Mouse (Mus musculus) thymus, postnatal 14 days (tissue): ENCODE data around the gene Tmc8.

Experiments
- DNase-seq: peaks from one replicate; pipeline ENCODE4 v3.0.0; 2021

Gene Tmc8

DNA sequence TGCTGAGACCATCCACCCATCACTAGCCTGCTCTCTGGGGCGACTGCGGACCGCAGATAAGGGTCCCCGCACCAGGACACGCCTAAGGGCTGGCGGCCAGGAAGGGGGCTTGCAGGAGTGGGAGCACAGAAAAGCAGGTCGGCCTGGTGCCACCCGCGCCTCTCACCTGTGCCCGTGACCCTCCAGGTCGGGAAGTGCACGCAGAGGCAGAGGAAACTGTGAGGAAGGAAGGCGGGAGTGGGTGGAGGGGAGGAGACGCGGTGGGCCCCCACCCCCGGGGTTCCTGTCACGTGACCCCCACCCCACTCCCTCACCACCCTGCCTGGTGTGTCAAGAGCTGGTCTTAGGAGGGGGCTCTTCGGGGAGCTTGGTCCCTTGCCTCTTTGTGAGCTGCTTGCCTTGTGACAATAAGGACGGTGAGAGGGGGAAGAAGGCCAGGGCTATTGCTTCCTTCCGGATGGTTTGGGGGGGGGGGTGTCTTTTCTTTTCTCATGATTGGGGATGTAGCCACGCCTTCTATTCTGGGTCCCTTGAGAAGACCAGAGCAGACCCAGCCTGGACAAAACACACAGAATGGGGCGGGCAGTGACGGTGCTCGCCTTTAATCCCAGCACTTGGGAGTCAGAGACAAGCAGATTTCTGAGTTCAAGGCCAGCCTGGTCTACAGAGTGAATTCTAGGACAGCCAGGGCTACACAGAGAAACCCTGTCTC lies at the start of gene Tmc8, which contains the start of gene Tmc6:
TSS of gene Tmc8 (plus strand) at position 84 of the 712 bp plus-strand sequence.
TSS of gene Tmc6 (minus strand) at position 206 of the 712 bp plus-strand sequence.
- DNase-seq: peak; percentile 96

DNA sequence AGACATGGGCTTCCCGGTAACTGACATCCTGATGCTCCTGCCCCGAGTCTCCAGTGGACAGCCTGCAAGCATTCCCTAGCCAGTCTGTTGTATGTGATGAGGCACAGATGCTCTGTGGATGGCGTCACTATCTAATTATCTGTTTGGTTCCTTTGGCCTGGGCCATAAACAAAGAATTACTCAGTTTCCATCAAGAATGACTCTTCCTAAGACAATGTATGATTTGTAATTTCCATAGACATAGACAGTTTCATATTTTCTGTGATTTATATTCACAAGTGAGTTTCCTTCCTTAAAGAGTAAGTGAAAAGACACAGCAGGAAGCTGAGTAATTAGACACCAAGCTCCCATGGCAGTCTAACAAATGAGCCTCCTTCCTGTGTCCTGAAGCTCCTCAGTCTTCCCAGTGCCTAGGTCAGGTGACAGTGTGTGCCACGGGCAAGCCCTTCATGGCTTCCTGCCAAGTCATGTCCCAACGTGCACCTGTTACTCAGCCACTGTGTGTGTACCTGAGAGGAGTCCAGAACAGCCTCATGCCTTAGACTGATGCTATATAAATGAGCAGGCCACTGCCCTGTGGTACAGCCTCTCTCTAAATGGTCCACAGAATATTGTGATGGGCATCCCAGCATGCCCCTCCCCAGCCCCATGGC lies 45.7 kb upstream of the Tmc8 start:
- DNase-seq: no peak

DNA sequence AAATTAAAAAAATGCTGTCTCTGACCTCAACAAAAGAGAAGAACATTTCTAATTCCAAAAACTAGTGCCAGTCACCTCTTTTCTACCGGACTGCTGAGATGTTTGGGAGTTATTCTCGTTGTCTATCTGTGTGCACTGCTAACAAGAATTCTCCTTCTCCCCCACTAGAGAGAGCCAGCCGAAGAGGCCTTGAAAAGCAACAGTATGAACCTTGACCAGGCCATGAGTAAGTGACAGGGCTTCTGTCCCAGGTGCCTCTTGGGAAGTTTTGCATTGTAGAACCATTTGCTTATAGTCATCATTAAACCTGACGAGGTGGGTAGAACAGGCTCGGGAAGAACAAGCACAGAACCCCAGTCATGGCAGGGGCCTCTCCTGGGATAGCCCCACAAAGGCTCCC lies 43.8 kb upstream of the Tmc8 start:
- DNase-seq: no peak

DNA sequence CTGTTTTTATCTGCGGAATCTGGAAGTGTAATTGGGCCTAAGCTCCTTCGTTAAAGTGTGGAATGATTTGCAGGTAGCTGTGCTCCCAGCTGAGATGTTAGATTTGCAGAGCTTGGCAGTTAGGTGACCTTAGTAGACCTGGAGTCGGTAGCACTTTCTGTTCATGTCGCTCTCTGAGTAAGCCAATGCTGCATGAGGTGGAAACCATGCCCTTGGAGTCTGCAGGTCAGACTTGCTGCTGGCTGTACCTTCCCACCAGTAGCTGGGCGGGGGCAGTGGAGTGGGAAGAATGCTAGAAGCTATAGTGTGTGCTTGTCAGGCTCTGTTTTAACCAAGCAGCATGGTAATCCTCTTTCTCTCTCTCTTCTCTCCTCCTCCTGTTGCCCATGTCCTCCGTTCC lies 40.7 kb upstream of the Tmc8 start:
- no peak for DNase-seq

DNA sequence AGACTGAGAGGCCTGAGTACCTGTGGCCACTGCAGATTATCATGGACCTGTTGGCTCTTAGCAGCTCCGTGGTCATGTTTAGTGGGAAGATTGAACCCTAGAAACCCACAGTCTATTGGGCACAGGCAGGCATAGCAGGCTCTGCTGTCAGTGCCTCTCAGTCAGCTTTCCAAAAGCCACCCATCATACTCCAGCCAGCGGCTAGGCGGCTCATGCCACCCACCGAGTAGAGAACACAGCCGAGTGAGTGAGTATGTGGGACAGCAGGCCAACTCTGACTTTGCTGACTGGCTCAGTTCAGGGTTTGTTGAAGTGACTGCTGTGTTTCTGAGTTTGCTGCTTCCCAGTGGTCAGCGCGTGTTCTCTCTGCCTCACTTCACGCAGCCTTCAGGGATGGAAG lies 39.6 kb upstream of the Tmc8 start:
- no peak for DNase-seq

DNA sequence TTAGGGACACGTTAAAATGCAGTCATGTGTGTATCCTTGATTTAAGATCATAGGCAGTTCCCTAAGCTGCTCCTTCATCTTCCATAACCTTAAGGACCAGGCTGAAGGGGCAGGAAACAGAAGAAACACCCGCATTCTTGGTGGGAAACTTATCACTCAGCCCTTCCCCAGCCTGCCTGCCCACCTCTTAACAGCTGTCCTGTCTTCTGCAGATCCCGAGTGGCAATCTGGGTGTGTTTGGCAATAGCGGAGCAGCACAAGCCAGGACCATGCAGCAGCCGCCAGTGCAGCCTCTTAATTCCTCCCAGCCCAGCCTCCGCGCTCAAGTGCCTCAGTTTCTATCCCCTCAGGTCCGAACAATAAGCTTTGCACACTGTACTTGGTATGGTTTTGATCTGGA lies 39.2 kb upstream of the Tmc8 start:
- DNase-seq: no peak

DNA sequence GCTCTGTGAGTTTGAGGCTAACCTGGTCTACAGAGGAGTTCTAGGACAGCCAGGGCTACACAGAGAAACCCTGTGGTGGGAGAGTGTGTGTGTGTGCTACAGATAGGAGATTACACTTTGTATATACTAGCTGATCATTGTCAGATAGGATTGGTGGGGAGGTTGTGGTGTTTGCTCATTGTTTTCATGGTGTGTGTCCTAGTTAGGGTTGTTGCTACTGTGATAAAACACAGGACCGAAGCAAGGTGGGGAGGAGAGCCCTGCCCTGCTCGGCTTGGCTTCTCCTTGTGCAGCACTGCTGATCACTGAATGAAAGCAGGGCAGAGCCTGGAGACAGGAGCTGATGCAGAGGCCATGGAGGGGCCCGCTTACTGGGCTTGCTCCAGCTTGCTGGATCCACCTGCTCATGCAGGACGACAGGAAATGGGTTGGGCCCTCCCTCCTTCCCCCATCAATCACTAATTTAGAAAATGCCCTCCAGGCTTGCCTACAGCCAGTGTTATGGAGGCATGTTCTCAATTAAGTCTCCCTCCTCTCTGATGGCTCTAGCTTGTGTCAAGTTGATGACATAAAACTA lies 38.3 kb upstream of the Tmc8 start:
- no peak for DNase-seq

DNA sequence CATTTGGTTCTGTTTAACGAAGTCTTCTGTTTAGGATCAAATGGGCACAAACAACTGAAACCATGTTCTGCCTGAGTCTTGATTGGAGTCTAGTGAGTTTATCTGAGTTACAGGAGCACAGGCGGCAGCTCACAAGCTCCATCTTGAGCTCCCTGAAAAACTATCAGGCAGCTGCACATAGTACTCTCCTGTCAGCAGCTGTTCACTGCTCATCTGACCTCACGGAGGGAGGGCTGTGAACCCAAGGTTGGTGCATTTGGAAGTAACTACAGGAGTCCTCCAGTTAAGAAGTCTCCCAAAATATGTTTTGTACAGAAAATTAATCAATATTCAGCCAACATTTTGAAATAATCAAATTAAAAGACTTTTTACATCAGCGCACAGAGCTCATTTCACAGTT lies 33.2 kb upstream of the Tmc8 start:
- no peak for DNase-seq

DNA sequence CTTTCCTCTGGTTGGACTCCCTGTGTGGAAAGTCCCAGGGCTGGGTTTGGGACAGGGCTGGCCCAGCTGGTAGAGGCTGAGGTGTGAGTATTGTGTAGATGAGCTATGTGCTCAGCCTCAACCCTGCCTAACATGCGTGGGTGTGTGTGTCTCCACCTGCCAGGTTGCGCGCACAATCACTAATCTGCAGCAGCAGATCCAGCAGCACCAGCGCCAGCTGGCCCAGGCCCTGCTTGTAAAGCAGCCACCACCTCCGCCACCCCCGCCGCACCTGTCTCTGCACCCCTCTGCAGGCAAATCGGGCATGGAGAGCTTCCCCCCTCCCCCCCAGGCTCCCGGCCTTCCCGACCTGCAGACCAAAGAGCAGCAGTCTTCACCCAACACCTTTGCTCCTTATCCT lies 32.5 kb upstream of the Tmc8 start:
- DNase-seq: no peak

DNA sequence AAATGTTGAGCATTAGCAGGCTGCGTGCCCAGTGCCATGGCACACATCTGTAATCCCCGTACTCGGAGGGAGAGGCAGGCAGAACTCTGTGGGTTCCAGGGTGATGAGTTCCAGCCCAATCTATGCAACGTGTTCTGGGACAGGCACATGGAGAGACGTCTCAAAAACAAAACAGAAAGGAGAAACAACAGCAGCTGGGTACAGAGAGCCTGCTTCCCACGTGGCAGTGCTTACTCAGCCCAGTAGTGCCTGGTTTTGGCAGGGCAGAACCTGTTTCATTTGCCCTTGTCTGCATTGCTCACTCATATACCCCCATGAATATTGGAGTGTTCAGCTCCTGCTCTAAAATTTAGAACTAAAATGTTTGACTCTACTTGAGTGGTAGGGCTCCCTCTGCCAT lies 30.3 kb upstream of the Tmc8 start:
- no peak for DNase-seq

DNA sequence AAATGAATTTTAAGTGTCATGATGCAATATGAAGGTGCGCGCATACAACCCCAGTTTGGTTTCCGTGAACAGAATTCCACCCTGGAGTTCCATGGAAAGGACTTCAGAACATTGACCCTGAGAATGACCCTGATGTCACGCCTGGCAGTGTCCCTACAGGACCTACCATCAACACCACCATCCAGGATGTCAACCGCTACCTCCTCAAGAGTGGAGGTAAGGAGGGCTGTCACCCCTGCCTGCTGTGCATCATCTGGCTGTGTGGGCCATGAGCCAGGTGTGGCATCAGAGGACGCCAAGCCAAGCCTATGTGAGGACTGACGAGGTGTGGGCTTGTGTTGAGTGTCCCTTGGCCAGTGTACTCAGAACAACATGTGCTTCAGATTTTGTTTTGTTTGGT lies 26.0 kb upstream of the Tmc8 start:
- no peak for DNase-seq

DNA sequence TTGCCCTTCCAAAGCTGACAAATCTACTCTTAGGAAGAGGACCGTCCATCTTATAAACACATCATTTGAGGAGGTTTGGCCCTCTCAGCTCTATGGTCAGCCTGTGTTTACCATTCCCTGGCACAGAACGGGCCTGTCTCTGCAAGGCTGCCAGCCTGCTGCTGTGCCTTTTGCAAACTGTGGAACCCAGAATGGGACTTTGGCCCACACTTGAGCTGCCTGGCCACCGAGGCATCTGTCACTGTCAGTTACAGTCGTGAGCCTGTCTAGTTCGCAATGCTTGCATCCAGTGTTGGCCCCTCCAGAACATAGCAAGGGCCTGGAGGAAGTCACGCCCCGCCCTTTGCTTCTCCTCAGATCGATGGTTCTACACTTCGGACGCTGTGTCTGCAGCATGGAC lies 22.6 kb upstream of the Tmc8 start:
- DNase-seq: no peak

DNA sequence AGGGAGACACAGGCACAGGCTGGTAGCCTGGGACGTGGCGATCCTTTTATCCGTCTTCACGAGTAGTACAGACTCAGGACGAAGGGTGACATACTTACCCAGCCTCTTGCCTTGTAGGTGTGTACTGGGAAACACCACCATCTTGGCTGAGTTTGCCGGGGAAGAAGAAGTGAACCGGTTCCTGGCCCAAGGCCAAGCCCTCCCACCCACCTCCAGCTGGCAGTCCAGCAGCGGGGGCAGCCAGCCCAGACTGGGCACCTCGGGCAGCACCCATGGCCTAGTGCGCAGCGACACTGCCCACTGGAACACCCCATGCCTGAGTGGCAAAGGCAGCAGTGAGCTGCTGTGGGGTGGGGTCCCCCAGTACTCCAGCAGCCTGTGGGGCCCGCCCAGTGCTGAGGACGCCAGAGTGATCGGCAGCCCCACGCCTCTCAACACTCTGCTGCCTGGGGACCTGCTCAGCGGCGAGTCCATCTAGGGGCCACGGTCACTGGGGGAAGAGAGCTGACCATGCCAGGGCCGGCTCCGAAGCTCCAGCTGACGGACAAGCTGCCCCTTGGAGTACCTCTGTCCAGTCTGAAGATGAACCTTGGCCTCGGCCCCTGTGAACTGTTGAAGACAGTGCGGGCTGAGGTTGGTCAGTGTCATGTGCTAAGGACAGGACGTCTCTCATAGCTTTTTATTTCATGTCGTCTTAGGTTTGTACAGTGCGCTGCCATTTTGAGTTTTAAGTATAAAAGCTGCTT lies 21.3 kb upstream of the Tmc8 start:
- DNase-seq: no peak

DNA sequence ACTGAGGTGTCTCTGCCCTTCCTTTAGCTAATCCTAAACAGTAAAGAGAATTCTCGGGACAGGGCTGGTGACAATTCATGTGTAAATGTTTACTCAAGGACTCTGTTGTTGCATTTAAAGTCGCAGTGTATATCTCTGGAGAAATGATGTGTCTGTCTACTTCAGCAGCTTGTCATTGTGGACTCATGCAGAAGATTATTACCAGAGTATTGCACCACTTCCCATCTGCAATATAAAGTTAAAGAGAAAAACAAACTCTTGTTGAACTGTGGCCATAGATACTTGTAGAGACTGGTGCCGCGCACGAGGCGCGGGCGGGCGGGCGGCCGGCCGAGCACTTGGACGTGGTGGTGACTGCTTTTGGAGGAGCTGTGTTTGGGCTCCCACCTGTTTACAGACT lies 20.1 kb upstream of the Tmc8 start:
- no peak for DNase-seq

DNA sequence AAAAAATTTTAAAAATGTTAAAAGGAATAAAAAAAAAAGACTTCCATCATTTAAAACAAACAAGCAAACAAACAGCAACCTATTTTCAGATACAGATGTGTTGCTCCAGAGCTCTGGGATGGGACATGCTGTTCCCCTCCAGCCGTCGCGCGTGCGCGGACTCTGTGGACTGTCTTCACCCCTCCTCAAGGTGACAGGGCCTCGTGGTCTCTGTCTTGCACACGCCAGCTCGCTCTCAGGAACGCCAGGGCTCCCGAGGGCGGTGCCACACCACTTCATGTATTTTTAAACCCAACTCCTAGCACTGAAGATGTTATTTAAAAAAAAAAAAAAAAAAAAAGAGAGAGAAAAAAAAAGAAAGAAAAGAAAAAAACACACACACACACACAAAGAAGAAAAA lies 19.6 kb upstream of the Tmc8 start:
- no peak for DNase-seq

DNA sequence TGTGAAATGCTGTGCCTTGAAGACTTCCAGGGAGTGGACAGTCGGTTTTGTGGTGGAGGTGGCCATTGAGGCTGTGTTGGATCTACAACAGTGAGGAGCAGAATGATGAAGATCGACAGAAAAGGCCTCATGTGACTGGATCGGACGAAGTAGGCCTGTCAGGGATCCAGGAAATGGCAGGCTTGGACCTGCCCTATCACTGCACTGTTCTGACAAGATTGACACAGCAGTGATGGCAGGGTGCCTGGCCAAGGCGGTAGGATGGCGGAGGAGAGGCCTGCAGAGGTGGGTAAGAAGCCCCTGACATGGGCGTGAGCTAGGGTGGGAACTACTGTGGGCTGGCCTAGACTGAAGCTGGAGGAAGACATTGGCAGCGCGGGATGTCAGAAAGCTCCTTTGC lies 17.6 kb upstream of the Tmc8 start:
- no peak for DNase-seq

DNA sequence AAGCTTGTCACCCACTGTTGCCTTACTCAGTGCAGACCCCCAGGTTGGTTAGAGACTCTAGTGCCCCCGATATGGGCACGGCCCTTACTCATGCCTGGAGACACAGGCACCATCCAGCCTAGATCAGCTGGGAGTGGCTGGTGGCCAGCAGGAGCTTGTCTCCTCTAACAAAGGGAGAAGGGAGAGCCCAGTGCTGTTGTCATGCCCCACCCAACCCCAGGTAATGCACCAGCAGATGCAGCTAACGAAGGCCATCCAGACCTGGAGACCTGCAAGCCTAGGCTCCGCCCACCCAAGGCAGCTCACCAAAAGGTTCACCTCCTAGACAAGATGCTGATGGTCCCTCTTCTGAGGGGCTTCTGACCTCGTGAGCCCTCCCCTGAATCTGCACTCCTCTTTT lies 16.5 kb upstream of the Tmc8 start:
- no peak for DNase-seq

DNA sequence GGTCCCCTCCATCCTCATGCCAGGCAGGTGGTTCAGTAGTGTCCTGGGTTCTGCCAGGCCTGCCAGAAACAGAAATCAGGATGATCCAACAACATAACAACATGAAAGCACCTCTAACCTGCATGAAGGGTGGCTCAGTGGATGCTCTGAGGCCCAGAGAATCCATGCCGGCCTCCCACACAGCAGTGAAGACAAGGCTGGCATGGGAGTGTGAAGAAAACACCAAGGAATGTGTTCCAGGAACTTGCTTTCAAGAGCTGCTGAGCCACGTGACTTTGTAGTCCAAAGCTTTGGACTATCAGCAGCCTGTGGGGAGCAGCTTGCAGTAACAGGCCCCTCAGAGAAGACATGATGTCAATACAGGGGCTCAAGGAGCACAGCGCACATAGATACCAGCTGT lies 15.6 kb upstream of the Tmc8 start:
- DNase-seq: no peak

DNA sequence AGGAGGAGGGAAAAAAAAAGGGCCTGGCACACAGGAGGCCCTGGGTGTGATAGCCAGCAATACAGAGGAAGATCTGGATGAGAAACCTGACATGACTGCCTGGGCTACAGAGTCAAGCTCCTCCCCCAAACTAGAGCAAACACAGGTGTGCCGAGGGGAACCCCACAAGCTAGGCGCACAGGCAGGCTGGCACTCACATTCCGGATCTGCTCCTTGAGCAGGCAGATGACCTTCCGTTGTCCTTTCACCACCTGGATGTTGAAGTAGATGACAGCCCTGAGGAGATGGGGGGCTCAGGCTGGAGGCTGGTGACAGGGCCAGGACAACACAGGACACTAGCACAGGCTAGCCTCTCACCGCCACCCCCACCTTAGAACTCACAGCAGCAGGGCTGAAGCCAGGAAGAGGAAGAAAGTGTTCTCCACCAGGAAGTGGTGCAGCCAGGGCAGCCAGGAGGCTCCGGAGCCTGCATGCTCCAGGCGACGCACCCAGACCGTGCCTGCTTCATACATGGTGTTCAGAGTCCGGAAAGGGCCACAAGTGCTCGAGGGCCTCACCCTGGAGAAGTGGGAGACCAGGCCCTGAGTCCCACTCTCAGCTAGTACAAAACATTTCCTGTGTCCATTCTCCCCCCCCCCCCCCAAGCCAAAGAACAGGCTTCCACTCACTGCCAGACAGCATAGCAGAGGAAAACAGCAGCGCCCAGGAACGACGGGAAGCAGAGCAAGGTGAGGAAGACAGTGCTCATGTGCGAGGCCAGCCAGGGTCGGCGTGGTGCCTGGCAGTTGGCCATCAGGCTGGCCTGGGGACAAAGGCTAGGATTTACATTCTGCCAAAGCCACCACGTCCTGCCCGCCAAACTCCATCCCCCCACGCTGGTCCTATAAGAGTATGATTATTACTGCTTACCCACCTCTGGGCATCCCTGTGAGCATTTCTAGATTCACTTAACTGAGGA lies 12.9 kb upstream of the Tmc8 start:
- DNase-seq: no peak

DNA sequence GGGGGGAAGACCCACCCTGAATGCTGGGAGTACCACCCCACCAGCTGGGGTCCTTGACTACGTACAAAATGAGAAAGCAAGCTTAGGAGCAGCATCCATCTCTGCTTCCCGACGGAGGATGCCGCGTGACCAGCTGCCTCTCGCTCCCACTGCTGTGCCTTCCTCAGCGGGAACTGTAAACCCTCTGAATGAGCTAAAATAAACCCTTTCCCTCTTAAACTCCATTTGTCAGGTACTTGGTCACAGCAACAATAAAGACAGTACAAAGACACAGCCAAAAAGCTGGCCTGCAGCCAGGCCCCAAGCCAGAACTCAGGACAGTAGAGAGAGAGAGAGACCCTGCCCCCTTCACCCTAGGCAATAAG lies 12.2 kb upstream of the Tmc8 start:
- no peak for DNase-seq

DNA sequence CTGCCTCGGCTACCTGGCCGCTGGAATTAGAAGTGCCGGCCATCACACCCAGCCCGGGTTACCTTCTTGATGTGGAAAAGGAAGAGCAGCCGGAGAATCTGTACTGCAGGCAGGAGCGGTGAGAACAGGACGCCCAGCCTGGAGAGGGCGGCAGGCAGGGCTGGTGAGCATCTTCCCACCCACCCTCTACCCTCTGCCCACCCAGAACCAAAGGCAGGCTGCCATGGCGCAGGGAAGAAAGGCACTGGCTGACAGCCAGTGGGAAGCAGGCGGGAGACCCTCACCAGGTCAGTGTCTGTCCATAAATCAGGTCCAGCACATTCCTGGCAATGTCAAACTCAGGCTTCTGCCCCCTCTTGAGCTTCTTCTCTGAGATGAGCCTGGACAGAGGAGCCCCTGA lies 11.5 kb upstream of the Tmc8 start:
- DNase-seq: no peak

DNA sequence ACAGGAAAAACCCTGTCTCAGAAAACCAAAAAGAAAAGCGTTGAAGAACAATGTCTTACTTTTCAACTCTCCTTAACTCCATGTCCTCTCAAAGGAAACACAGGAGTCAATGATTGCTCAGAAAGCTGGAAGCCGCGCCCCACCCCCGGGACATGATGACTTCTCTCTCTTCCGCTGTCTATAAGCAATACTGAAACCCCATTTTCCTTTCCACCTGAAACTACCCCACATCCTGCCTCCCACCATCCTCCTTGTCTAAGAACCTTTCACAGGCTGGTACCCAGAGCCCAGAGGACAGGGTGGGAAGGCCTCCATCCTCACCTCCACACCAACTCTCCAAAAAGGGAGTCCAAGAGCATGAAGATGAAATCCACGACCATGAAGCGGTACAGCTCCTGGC lies 9.5 kb upstream of the Tmc8 start:
- DNase-seq: no peak

DNA sequence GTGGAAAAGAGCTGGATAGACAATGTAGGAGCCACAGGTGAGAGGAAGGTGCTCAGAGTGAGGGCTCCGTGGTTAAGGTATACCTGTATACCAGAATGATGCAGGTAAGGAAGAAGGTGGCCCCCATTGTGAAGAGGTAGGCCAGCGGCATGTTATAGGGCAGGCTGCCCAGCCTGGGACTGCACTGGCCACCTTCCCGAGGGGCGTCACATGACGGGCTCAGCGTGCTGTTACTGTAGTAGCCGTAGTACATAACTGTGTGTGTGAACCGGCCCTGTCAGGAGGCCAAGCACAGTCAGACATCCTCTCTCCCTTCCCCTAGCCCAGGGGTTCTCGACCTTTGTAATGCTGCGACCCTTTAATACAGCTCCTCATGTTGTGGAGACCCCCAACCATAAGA lies 7.0 kb upstream of the Tmc8 start:
- no peak for DNase-seq
